Mouse (Mus musculus) intestine, embryonic 14.5 days (tissue): ENCODE data around the gene Agtpbp1. TPM values are rescaled to one million over a fixed set of nuclear protein-coding genes. Genes with fewer than 3 reads are reported as not detected.
A peak's percentile ranks its signal among the peaks of the same experiment; 100 is the strongest.

Experiments used
- ATAC-seq: fragments of 200-750 bp; cut with Nextera tagmentation; replicated peaks from 2 replicates; pipeline ENCODE4 v1.8.0; 2017; ENCODE audit warnings: low read depth, moderate number of reproducible peaks, moderate TSS enrichment, moderate library complexity; ENCODE audit not compliant: low FRiP score, low TSS enrichment
- DNase-seq: peaks from one replicate; pipeline ENCODE4 v3.0.0-alpha.2; 2018; ENCODE audit warnings: low spot score
- H3K27ac ChIP-seq: fragments of 300-500 bp; sonication (generic); 2 replicates; pipeline ENCODE4 v1.5.1; 2014; ENCODE audit warnings: low read depth, mild to moderate bottlenecking, control low read depth
- H3K27me3 ChIP-seq: fragments of 300-500 bp; sonication (generic); replicated peaks from 2 replicates; pipeline ENCODE4 v1.6.1; 2014; ENCODE audit warnings: low read length, control low read depth; ENCODE audit not compliant: control insufficient read depth, insufficient read depth
- H3K36me3 ChIP-seq: fragments of 300-500 bp; sonication (generic); 2 replicates; pipeline ENCODE4 v1.6.1; 2014; ENCODE audit warnings: low read length, control low read depth; ENCODE audit not compliant: control insufficient read depth, insufficient read depth
- H3K4me1 ChIP-seq: fragments of 300-500 bp; sonication (generic); replicated peaks from 2 replicates; pipeline ENCODE4 v1.6.1; 2014; ENCODE audit warnings: low read length, control low read depth, mixed read lengths; ENCODE audit not compliant: control insufficient read depth, insufficient read depth
- H3K4me2 ChIP-seq: fragments of 300-500 bp; sonication (generic); 2 replicates; pipeline ENCODE4 v1.6.1; 2014; ENCODE audit warnings: low read length
- H3K4me3 ChIP-seq: fragments of 300-500 bp; sonication (generic); 2 replicates; pipeline ENCODE4 v1.5.1; 2014; ENCODE audit warnings: low read depth, low read length, control low read depth, mixed read lengths
- H3K9ac ChIP-seq: fragments of 300-500 bp; sonication (generic); 2 replicates; pipeline ENCODE4 v1.6.1; 2014; ENCODE audit warnings: mild to moderate bottlenecking, low read length
- H3K9me3 ChIP-seq: fragments of 300-500 bp; sonication (generic); 2 replicates; pipeline ENCODE4 v1.6.1; 2016; ENCODE audit warnings: low read length, control low read depth; ENCODE audit not compliant: control insufficient read depth
- WGBS: fragments of 180-500 bp; shearing (Covaris S2); extraction: QIAGEN DNeasy Blood & Tissue Kit; methylation state at CpG from one replicate; pipeline ENCODE4 v1.1.7; 2014; 5-methylcytosine and 5-hydroxymethylcytosine counted together
- polyA plus RNA-seq: library from polyadenylated mRNA; unstranded; fragments of >200 nt; fragmentation: Nextera tagmentation; extraction: Ambion mirVana; gene quantifications from 2 replicates; pipeline ENCODE4 v1.2.1, GENCODE M21; 2014

Gene Agtpbp1
- polyA plus RNA-seq, 1 experiment from 2014 or later: 22.5 TPM

DNA sequence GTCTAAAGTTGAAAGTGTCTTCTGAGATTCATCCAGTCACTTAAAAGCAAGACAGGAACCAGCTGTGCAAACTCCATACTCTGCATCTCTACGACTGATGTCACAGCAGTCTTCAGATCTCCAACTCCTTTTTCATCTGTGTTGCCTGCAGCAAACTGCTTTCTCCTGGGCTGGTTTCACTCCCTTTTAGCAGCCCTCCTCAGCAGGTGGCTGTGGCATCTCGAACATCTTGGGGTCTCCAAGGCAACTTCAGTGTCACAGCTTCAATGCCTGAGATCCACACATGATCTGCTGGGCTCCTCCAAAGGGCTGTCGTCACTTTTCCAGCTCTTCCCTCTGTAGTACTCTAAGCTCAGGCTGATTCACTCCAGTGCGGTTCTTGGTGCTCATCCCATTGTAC is 5.7 kb upstream of the Agtpbp1 start:
- no peak for ATAC-seq
- Histone ChIP-seq H3K4me3 (no peak overlapping the region), H3K4me2 (no peak overlapping the region), H3K9me3 (no peaks in the 10 kb centered on the region), H3K27me3 (no peaks in the 10 kb centered on the region), H3K9ac (no peak overlapping the region), H3K27ac (no peak overlapping the region), H3K4me1 (0 out of 2 replicates have a peak, but pooled peaks cover 13% of the 10 kb centered on the region), H3K36me3 (peaks cover 74% of the 10 kb centered on the region)
- WGBS: 88% methylated on average over 4 of the region's 4 CpGs
- no peak for DNase-seq

DNA sequence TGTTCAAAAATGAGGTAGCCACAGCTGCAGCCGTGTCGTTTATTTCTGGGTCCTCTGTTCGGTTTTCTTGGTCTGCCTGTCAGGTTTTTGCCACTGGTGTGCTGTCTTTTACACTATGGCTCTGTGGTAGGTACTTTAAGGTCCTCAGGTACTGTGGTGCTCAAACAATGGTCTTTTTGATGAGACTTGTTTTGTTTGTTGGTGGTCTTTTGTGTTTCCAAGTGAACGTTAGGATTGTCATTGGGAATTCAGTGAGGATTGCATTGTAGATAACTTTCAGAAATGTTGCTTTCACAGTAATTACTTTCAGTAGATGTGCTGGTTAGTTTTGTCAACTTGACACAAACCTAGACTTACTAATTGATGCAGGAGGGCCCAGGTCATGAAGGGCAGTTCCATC is 4.6 kb upstream of the Agtpbp1 start:
- WGBS: 85% methylated on average over 4 of the region's 4 CpGs
- DNase-seq (no peak), ATAC-seq (no peak)
- Histone ChIP-seq H3K9me3 (no peaks in the 10 kb centered on the region), H3K27me3 (no peaks in the 10 kb centered on the region), H3K9ac (no peak overlapping the region), H3K27ac (no peak overlapping the region), H3K36me3 (peaks cover 68% of the 10 kb centered on the region), H3K4me3 (no peak overlapping the region), H3K4me1 (0 out of 2 replicates have a peak, but pooled peaks cover 13% of the 10 kb centered on the region), H3K4me2 (no peak overlapping the region)

DNA sequence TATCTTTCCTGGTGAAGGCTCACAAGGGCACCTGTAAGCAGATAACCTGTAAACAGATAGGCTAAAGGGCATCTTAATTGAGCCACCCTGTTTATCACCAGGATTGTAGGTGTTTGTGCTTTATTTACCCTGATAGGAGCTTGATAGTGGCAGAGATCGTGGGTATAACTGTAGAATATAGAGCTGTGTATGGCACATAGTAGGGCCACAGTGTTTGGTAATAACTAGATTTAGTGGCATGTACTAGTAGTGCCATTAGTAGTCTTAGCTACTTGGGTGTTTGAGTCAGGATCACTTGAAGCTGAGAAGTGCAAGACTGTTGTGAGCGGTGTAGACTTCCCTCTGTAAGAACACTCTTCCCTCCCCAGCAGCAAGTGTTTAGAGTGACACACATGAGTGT is 2.2 kb upstream of the Agtpbp1 start:
- Histone ChIP-seq H3K9me3 (no peaks in the 10 kb centered on the region), H3K36me3 (peaks cover 49% of the 10 kb centered on the region), H3K27ac (no peak overlapping the region), H3K9ac (no peak overlapping the region), H3K27me3 (no peaks in the 10 kb centered on the region), H3K4me1 (peaks cover 19% of the 10 kb centered on the region; the same call in 1 of the 2 replicates), H3K4me3 (no peak overlapping the region), H3K4me2 (no peak overlapping the region)
- ATAC-seq (no peak), DNase-seq (no peak)
- WGBS: 94% methylated on average over 2 of the region's 2 CpGs

DNA sequence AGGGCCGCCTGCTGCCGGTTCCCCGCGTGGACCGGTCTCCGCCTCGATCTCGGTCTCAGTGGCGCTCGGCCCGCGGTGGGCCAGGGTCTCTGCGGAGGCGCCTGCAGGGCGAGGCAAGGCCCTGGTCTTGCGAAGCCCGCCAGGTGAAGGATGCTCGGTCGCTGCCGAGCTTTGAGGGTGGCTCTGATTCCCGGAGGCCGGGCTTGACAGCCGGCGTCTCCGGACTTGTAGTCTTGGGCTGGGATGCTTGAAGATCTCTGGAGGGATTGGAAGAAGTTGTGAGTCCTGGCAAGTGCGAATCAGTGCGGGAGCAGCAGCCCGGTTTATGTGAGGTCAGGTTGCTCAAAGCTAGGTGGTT is 600 bp upstream of the Agtpbp1 start:
- Histone ChIP-seq H3K4me1 (peaks cover 19% of the 10 kb centered on the region; the same call in 1 of the 2 replicates), H3K27ac (peak overlapping the region; percentile 72), H3K36me3 (peaks cover 34% of the 10 kb centered on the region), H3K27me3 (no peaks in the 10 kb centered on the region), H3K4me3 (peak overlapping the region; percentile 91), H3K9me3 (no peaks in the 10 kb centered on the region), H3K4me2 (peak overlapping the region; percentile 65), H3K9ac (peak overlapping the region; percentile 84)
- DNase-seq (peak; percentile 84), ATAC-seq (no peak; the same call in 1 of the 2 replicates)
- WGBS: under 1% methylated on average over 28 of the region's 28 CpGs

DNA sequence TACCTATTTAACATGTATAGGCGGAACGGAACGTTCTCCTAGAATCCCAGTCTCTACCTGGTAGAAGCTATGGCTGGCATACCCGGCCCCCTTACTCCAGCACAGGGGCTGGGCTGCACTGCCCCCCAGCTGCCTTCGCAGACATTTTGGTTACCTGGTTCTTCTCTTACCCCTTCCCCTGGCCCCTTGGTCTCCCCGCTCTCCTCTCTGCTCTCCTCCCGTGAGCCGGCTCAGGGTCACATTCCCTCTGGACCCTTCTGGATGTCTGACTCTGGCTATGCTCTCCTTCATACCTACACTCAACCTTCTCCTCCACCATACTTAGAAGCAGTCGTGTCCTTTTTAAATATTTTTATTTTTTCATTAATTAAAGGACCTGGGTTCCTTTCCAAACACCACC is 546 bp downstream of the Agtpbp1 start:
- peak overlapping the region; percentile 91 for H3K4me3 ChIP-seq
- peak overlapping the region; percentile 98 for H3K4me2 ChIP-seq
- ATAC-seq (peak; percentile 57), DNase-seq (peak; percentile 72)
- H3K27ac ChIP-seq: peak overlapping the region; percentile 72; the same call in 1 of the 2 replicates
- H3K4me1 ChIP-seq: peaks cover 19% of the 10 kb centered on the region; the same call in 1 of the 2 replicates
- peak overlapping the region; percentile 57 for H3K9ac ChIP-seq
- peaks cover 23% of the 10 kb centered on the region for H3K36me3 ChIP-seq
- H3K9me3 ChIP-seq: no peaks in the 10 kb centered on the region
- 2% methylated on average over 9 of the region's 9 CpGs for WGBS
- no peaks in the 10 kb centered on the region for H3K27me3 ChIP-seq

DNA sequence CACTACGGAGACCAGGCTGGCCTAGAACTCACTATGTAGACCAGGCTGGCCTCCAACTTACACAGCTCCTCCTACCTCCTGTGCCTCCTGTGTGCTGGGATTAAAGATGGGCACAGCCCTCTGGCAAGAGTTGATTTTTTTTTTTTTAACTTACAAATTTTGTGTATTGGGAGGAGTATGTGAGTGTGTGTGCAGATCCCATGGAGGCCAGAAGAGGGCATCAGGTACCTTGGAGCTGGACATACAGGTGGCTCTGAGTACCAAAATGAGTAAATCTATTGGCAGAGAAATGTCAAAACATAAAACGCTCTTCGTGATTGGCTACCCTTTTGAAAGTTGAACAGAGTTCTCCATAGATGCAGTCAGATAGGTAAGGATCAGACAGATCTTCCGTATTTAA is 4.1 kb downstream of the Agtpbp1 start:
- Histone ChIP-seq H3K9me3 (no peaks in the 10 kb centered on the region), H3K27me3 (no peaks in the 10 kb centered on the region), H3K36me3 (no peaks in the 10 kb centered on the region), H3K4me2 (no peak overlapping the region), H3K4me1 (peaks cover 5% of the 10 kb centered on the region; the same call in 1 of the 2 replicates), H3K9ac (no peak overlapping the region), H3K4me3 (no peak overlapping the region), H3K27ac (no peak overlapping the region)
- ATAC-seq: no peak
- WGBS: 93% methylated on average over 4 of the region's 4 CpGs
- no peak for DNase-seq

DNA sequence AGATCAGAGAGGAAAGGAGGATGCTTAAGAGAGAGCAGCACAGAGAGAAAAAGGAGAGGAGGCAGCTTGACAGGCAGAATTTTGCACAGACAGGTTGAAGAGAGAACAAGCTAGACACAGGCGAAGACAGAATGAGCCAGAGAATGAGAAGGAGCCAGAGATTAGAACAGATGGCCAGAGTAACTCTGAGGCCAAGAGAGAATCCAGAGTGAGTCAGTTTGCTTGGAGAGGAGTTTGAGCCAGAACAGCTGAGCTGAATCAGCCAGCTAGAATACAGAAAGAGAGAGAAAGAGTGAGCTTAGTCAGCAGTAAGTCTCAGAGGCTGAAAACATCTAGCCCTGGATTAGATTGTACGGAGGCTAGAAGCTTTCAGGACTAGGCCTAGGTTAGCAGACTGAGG is 12.5 kb downstream of the Agtpbp1 start:
- 0 out of 2 replicates have a peak, but pooled peaks cover 3% of the 10 kb centered on the region for H3K9me3 ChIP-seq
- 88% methylated on average over 2 of the region's 2 CpGs for whole genome bisulfite sequencing
- H3K4me2 ChIP-seq: no peak overlapping the region
- DNase-seq (no peak), ATAC-seq (no peak)
- H3K9ac ChIP-seq: no peak overlapping the region
- H3K36me3 ChIP-seq: no peaks in the 10 kb centered on the region
- H3K27me3 ChIP-seq: no peaks in the 10 kb centered on the region
- no peak overlapping the region for H3K27ac ChIP-seq
- H3K4me3 ChIP-seq: no peak overlapping the region
- no peaks in the 10 kb centered on the region for H3K4me1 ChIP-seq

DNA sequence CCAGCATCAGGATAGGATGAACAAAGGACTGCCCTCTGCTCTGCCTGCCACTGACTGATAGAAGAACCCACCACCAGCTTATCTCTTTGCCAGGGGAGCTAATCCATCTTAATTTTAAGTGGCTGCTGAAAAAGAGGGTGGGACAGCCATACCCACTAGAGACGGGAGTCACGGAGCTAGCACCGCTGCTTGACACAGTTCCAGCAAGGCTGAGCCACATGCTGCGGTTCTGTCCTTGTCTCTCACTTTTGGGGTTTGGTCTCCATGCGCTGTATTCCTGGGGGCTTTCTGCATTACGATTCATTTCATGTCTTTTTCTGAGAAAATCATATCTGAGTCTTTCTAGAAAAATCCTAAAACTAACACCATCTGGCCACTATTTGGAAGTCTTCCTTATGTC is 13.9 kb downstream of the Agtpbp1 start:
- H3K27me3 ChIP-seq: no peaks in the 10 kb centered on the region
- H3K36me3 ChIP-seq: no peaks in the 10 kb centered on the region
- H3K27ac ChIP-seq: no peak overlapping the region
- DNase-seq (no peak), ATAC-seq (no peak)
- no peaks in the 10 kb centered on the region for H3K4me1 ChIP-seq
- H3K9me3 ChIP-seq: 0 out of 2 replicates have a peak, but pooled peaks cover 3% of the 10 kb centered on the region
- 92% methylated on average over 6 of the region's 6 CpGs for WGBS
- no peak overlapping the region for H3K4me3 ChIP-seq
- H3K9ac ChIP-seq: no peak overlapping the region
- H3K4me2 ChIP-seq: no peak overlapping the region

DNA sequence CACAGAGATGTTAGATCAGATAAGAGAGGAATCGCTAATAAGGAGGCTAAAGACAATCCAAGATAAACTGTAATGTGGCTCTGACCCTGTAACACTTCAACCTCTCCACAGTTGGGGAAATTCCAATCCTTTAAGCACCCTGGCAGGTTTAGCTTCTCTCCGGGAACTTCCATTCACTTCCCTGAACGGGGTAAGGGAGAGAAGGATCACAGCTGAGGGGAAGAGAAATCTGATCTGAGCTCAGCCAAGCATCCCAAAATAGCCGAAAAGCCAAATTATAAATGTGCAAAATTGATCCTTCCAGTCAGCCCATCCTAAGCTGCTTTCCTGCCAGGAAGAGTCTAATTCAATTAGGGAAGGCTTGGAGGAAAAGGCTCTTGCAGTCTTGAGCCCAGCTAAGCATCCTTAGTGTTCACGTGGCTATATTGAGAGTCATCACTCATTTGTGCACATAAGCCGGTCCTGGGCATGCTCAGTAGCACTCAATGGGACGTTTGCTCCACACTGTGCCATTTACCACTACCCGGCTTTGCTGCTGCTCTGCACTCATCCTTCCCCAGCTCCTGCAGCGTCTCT is 19.0 kb downstream of the Agtpbp1 start:
- H3K27me3 ChIP-seq: no peaks in the 10 kb centered on the region
- ATAC-seq (no peak), DNase-seq (no peak)
- 60% methylated on average over 9 of the region's 9 CpGs for WGBS
- H3K4me2 ChIP-seq: no peak overlapping the region
- H3K4me3 ChIP-seq: no peak overlapping the region
- H3K9ac ChIP-seq: no peak overlapping the region
- H3K27ac ChIP-seq: no peak overlapping the region
- no peaks in the 10 kb centered on the region for H3K36me3 ChIP-seq
- no peaks in the 10 kb centered on the region for H3K9me3 ChIP-seq
- no peaks in the 10 kb centered on the region for H3K4me1 ChIP-seq
